Mouse (Mus musculus): ENCODE measurements around the gene Spata6. TPM values are rescaled to one million over a fixed set of nuclear protein-coding genes. Genes with fewer than 3 reads are reported as not detected.

The Spata6 gene
- polyA plus RNA-seq (2014; fragmentation: Illumina TruSeq; extraction: RNeasy Lipid Tissue Mini Kit (QIAGEN cat#74804); ENCODE audit: low read depth, low replicate concordance), result 4.3 TPM

GRCm38 (mm10) chr4:111719776-111720661 is at the start of gene Spata6:
Gene Spata6, plus strand, starts transcription at chr4:111719984.

Other genes starting within 250 kb of the Spata6 start
- gene Slc5a9, start 182.9 kb downstream of the Spata6 start, polyA plus RNA-seq (2014; fragmentation: Illumina TruSeq; extraction: RNeasy Lipid Tissue Mini Kit (QIAGEN cat#74804); ENCODE audit: low read depth, low replicate concordance), result not detected
- gene Skint8, start 199.4 kb downstream of the Spata6 start, polyA plus RNA-seq (2014; fragmentation: Illumina TruSeq; extraction: RNeasy Lipid Tissue Mini Kit (QIAGEN cat#74804); ENCODE audit: low read depth, low replicate concordance), result not detected